Mouse (Mus musculus): ENCODE data around the gene Gk2. TPM values are rescaled to one million over a fixed set of nuclear protein-coding genes. Genes with fewer than 3 reads are reported as not detected.
A peak's percentile ranks its signal among the peaks of the same experiment; 100 is the strongest.

Gene Gk2
- not detected in 2 replicates for polyA plus RNA-seq (2012; rRNA removed)

DNA sequence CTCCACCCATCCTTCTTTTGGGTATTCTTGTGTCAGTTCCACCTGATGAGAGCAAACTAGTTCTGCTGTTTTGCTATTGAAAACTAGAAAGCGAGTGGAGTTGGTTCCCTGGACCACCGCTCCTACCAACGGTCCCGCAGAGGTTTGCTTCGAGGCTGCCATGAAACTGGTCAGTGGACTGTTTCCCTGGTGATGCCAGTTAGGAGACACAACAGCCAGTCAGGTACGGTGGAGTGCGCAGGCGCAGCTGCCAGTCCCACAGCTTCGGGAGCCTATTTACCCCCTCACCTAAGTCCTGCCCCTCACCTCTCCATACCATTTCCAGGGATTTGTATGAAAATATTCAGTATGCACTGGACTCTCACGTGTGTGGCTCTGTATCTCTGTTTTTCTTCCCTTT is at the start of gene Gk2:
Gene Gk2 (minus strand): TSS at position 206 of the 400 bp plus-strand sequence.
- no peak for DNase-seq
- H3K27ac ChIP-seq (ENCODE audit: insufficient read depth, low read length) = no peak within 1 kb of the TSS
- no peak within 1 kb of the TSS for H3K4me3 ChIP-seq (replicated peaks; ENCODE audit: insufficient read depth, low read depth, low read length)
- H3K27me3 ChIP-seq (ENCODE audit: control insufficient read depth, insufficient read depth, low read length) = no peaks in the 10 kb centered on the region
- no peaks in the 10 kb centered on the region for H3K4me1 ChIP-seq (ENCODE audit: control insufficient read depth, insufficient read depth, low read length)
- 93% methylated on average over 10 of the region's 10 CpGs for WGBS
- TF ChIP-seq POLR2A (IDR thresholded peaks at IDR 0.05; ENCODE audit: borderline replicate concordance, insufficient read depth, low read length) (no peak), CTCF (IDR thresholded peaks at IDR 0.05; ENCODE audit: borderline replicate concordance, insufficient read depth, low read depth, low read length) (no peak)

DNA sequence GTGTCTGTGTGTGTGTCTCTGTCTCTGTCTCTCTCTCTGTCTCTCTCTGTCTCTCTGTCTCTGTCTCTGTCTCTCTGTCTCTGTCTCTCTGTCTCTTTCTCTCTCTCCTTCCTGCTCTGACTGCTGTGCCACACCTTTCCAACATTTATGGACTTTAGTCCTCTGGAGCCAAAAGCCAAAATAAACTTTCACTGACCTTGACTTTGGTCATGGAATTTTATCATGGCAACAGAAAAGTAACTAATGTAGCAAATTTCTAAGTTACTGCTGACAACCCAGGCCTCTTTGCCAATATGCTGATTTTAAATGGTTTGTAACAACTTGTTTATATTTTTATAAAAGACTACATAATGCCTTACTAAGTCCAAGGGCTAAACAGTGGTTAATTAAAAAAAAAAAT is 41.2 kb upstream of the Gk2 start:
- Histone ChIP-seq H3K4me3 (replicated peaks; ENCODE audit: insufficient read depth, low read depth, low read length) (no peak overlapping the region), H3K27me3 (ENCODE audit: control insufficient read depth, insufficient read depth, low read length) (no peaks in the 10 kb centered on the region), H3K4me1 (ENCODE audit: control insufficient read depth, insufficient read depth, low read length) (no peaks in the 10 kb centered on the region), H3K27ac (ENCODE audit: insufficient read depth, low read length) (no peak overlapping the region)
- TF ChIP-seq POLR2A (IDR thresholded peaks at IDR 0.05; ENCODE audit: borderline replicate concordance, insufficient read depth, low read length) = no peak
- TF ChIP-seq CTCF (IDR thresholded peaks at IDR 0.05; ENCODE audit: borderline replicate concordance, insufficient read depth, low read depth, low read length) = no peak
- DNase-seq = no peak

DNA sequence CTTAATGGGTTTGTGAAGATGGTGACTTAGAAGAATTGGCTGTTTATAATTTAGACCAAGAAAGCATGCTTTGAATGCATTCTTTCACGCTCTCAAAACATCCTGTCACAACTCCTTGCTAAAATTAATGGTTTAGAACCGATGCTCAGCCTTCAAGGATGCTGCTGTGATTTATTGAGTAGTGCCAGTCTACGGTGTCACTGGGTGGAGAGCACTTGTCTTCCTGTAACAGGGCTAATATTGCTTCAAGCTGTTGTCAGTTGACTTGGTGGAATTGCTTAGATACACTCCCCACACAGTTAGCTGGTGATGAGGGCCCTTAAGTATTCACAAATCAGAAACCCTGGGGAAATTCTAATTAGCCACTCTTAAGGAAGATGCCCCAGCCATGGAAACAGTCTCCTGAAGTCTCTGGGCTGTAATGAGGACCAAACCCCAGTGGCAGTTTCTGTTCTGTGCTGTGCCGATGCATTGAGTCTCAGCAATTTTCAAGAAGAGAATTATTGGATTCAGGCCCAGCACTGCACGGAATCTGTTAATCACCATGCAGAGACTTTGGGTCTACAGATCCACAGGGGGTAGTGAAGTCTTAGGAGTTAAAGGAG is 38.8 kb upstream of the Gk2 start:
- no peak overlapping the region for H3K4me3 ChIP-seq (replicated peaks; ENCODE audit: insufficient read depth, low read depth, low read length)
- no peak overlapping the region for H3K27ac ChIP-seq (ENCODE audit: insufficient read depth, low read length)
- no peaks in the 10 kb centered on the region for H3K27me3 ChIP-seq (ENCODE audit: control insufficient read depth, insufficient read depth, low read length)
- H3K4me1 ChIP-seq (ENCODE audit: control insufficient read depth, insufficient read depth, low read length) = no peaks in the 10 kb centered on the region
- 60% methylated on average over 5 of the region's 5 CpGs for WGBS
- TF ChIP-seq POLR2A (IDR thresholded peaks at IDR 0.05; ENCODE audit: borderline replicate concordance, insufficient read depth, low read length) (no peak), CTCF (IDR thresholded peaks at IDR 0.05; ENCODE audit: borderline replicate concordance, insufficient read depth, low read depth, low read length) (no peak)
- DNase-seq = no peak

DNA sequence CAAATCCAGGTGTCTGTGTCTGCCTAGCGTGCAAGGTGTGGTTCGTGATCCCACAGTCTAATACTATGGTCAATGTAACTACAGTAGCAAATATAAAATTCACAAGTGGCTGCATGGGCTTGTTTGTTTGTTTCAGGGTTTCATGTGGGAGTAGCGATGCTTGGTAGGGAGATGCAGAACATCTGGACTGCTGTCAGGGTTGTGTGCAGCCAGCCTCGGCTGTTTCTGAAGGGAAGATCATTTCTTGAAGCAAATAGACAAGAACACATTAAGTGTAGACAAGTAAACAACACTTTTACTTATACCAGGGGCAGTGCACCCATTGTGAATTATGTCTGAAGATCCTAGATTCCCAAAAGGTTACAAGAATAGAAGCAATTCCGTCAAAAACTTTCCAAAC is 36.6 kb upstream of the Gk2 start:
- Histone ChIP-seq H3K27me3 (ENCODE audit: control insufficient read depth, insufficient read depth, low read length) (no peaks in the 10 kb centered on the region), H3K4me3 (replicated peaks; ENCODE audit: insufficient read depth, low read depth, low read length) (no peak overlapping the region), H3K27ac (ENCODE audit: insufficient read depth, low read length) (no peak overlapping the region), H3K4me1 (ENCODE audit: control insufficient read depth, insufficient read depth, low read length) (no peaks in the 10 kb centered on the region)
- DNase-seq = no peak
- 94% methylated on average over 5 of the region's 5 CpGs for WGBS
- no peak for TF ChIP-seq POLR2A (IDR thresholded peaks at IDR 0.05; ENCODE audit: borderline replicate concordance, insufficient read depth, low read length)
- TF ChIP-seq CTCF (IDR thresholded peaks at IDR 0.05; ENCODE audit: borderline replicate concordance, insufficient read depth, low read depth, low read length) = no peak

DNA sequence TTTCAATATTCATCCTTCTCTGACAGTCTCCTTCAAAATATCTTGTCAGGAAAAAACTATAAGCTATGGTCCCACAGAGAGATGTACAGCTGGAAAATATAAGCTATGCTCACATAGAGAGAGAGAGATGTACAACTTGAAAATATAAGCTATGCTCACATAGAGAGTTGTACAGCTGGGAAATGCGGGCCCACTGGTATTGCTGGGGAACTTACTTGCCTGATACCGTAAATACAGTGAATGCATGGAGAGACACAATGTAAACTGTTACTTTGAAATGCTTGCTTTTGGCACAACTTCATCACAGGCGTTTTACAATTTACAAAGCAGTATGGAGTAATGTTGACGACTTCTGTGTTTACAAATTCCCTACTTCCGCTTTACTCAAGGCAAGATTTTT is 29.3 kb upstream of the Gk2 start:
- Histone ChIP-seq H3K4me3 (replicated peaks; ENCODE audit: insufficient read depth, low read depth, low read length) (no peak overlapping the region), H3K27me3 (ENCODE audit: control insufficient read depth, insufficient read depth, low read length) (no peaks in the 10 kb centered on the region), H3K27ac (ENCODE audit: insufficient read depth, low read length) (no peak overlapping the region), H3K4me1 (ENCODE audit: control insufficient read depth, insufficient read depth, low read length) (no peaks in the 10 kb centered on the region)
- no peak for TF ChIP-seq CTCF (IDR thresholded peaks at IDR 0.05; ENCODE audit: borderline replicate concordance, insufficient read depth, low read depth, low read length)
- TF ChIP-seq POLR2A (IDR thresholded peaks at IDR 0.05; ENCODE audit: borderline replicate concordance, insufficient read depth, low read length) = no peak
- 86% methylated on average over 5 of the region's 5 CpGs for WGBS
- DNase-seq = no peak

DNA sequence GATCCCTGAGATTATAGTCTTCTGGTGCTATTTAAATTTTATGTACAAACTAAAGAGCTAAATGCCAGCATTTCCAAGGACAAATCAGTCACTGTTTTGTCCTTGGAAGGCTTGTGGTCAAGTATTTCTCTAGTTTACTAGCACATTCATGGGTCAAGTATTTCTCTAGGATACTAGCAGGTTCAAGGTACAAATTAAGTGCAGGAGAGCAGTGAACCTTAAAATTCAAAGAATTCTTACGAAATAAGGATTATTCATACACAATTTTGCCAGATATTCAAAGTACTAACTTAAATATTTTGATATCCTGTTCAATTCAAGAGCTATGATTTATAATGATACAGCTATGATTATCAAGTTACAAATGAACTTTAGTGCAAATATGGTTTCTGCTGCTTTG is 23.2 kb upstream of the Gk2 start:
- no peaks in the 10 kb centered on the region for H3K27me3 ChIP-seq (ENCODE audit: control insufficient read depth, insufficient read depth, low read length)
- H3K4me1 ChIP-seq (ENCODE audit: control insufficient read depth, insufficient read depth, low read length) = no peaks in the 10 kb centered on the region
- no peak overlapping the region for H3K4me3 ChIP-seq (replicated peaks; ENCODE audit: insufficient read depth, low read depth, low read length)
- no peak for TF ChIP-seq CTCF (IDR thresholded peaks at IDR 0.05; ENCODE audit: borderline replicate concordance, insufficient read depth, low read depth, low read length)
- no peak for TF ChIP-seq POLR2A (IDR thresholded peaks at IDR 0.05; ENCODE audit: borderline replicate concordance, insufficient read depth, low read length)
- WGBS = 92% methylated on average over 1 of the region's 1 CpGs
- no peak for DNase-seq
- H3K27ac ChIP-seq (ENCODE audit: insufficient read depth, low read length) = no peak overlapping the region

DNA sequence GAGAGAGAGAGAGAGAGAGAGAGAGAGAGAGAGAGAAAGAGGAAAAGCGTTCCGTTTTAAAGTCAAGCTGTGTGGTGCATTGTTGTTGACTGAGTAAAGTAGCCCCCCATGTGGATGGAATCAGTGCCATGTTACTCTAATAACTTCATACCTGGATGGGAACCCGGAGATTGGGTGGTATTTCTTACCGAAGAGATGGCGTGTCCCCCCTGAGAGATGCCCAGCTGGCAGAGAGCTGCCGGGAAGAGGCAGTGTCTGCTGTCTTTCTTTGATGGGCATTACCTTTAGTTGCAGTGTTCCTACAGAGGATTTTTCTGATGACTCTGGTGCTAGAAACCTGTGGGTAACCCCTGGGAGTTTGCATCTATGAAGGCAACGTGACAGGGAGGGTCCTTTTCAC is 10.4 kb upstream of the Gk2 start:
- 31% methylated on average over 7 of the region's 7 CpGs for WGBS
- Histone ChIP-seq H3K4me3 (replicated peaks; ENCODE audit: insufficient read depth, low read depth, low read length) (no peak overlapping the region), H3K27ac (ENCODE audit: insufficient read depth, low read length) (no peak overlapping the region), H3K27me3 (ENCODE audit: control insufficient read depth, insufficient read depth, low read length) (no peaks in the 10 kb centered on the region), H3K4me1 (ENCODE audit: control insufficient read depth, insufficient read depth, low read length) (no peaks in the 10 kb centered on the region; the same call in 1 of the 2 replicates)
- no peak for DNase-seq
- no peak for TF ChIP-seq POLR2A (IDR thresholded peaks at IDR 0.05; ENCODE audit: borderline replicate concordance, insufficient read depth, low read length)
- no peak for TF ChIP-seq CTCF (IDR thresholded peaks at IDR 0.05; ENCODE audit: borderline replicate concordance, insufficient read depth, low read depth, low read length)

DNA sequence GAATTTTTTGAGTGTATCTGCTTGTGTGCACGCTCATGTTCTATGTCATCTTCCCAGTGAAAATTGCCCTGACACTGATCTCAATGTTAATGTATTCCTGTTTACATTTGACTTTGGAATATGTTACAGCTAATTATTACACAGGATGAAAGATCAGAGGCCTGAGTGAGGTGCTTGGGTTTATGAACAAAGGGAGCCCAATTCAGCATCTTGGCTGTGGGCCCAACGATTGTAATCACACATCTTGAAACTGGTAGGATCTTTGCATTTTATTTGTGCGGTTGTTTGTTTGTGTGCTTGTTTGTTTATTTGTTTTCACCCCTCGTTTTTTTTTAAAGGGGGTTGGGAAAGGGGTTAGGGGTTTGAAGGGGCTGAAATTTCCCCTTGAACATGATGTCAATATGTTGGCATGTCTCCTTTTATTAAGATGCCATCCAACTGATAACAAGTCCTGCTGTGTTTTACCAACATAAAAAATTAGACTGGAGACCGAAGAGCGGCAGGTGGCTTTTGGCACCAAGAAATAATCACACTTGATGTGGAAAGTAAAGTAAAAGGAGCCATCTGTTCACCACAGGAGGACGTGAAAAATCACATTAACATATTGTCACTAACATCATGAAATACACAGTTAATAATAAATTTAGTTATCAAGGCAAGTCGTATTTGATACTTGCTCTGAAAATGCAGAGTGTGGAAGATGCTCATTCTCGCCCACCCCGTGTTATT is 9.8 kb upstream of the Gk2 start:
- peak in 1 of 2 experiments; percentile 61 for DNase-seq
- WGBS = 18% methylated on average over 10 of the region's 10 CpGs
- TF ChIP-seq POLR2A (IDR thresholded peaks at IDR 0.05; ENCODE audit: borderline replicate concordance, insufficient read depth, low read length) = no peak
- TF ChIP-seq CTCF (IDR thresholded peaks at IDR 0.05; ENCODE audit: borderline replicate concordance, insufficient read depth, low read depth, low read length) = no peak
- Histone ChIP-seq H3K4me1 (ENCODE audit: control insufficient read depth, insufficient read depth, low read length) (no peaks in the 10 kb centered on the region; the same call in 1 of the 2 replicates), H3K27ac (ENCODE audit: insufficient read depth, low read length) (no peak overlapping the region), H3K27me3 (ENCODE audit: control insufficient read depth, insufficient read depth, low read length) (no peaks in the 10 kb centered on the region), H3K4me3 (replicated peaks; ENCODE audit: insufficient read depth, low read depth, low read length) (no peak overlapping the region)
